Mouse (Mus musculus) cerebellum, adult 11 months (tissue): ENCODE data around the gene Psg18.
"Not testable (repeated sequence)": the region's sequence is repeated elsewhere in the genome, so short reads cannot be mapped to it uniquely, and the experiment has no call there.

Experiments
- DNase-seq: peaks from one replicate; pipeline ENCODE4 v3.0.0; 2022

Gene Psg18

GRCm38 (mm10) chr7:18354909-18355308 lies at the start of gene Psg18:
Gene Psg18, minus strand, starts transcription at chr7:18355009.
- not testable (repeated sequence) for DNase-seq

DNA sequence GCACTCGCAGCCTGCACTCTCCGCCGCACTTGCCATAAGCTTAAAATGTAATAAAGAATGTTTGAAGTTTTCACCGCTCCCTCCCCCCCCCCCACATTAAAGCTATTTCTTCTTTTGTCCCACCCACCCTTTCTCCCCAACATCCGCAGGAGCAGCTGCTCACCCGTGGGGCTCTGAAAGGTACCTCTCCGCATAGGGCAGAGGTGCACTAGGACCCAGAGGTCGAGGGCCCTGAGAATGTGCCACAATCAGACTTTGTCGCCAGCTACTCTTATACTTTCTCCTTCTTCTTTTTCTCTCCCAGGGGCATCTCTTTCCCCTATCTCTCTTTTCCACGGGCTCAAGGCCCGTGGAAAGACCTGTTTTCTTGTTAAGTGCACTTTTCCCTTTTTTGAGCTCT lies 48.6 kb upstream of the Psg18 start:
- no peak for DNase-seq

- DNase-seq = no peak
These were observed 47.9 kb upstream of the Psg18 start for GRCm38 (mm10) chr7:18402527-18403237.

GRCm38 (mm10) chr7:18391483-18391882 lies 36.7 kb upstream of the Psg18 start:
- not testable (repeated sequence) for DNase-seq

- no peak for DNase-seq
These were observed 23.5 kb upstream of the Psg18 start for GRCm38 (mm10) chr7:18378295-18378694.

DNA sequence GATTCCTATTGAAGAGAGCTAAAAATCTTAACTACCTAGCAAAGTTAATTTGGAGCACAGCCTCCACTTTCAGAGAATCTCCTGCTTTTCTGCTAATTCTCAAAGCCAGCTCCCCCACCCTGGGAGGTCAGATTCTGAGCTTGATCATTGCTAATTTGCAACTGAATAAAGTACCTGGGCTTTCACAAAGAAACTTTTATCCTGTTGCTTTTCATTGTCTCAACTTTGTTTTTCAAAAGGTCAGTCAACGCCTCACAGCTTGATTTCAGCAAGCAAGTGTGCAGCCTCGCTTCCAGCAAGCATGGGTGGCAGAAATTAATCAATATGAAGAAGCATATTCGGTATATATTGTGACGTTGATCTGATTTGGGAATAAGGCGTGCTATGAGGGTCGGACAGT lies 19.4 kb downstream of the Psg18 start:
- not testable (repeated sequence) for DNase-seq
